Mouse (Mus musculus) embryonic fibroblast, embryonic 13.5 days (primary cell): Measurements from ENCODE around the gene Anxa1.

Experiments used
- CTCF ChIP-seq: IDR thresholded peaks from 2 replicates; pipeline ENCODE4 v1.5.1; 2011; ENCODE audit warnings: mild to moderate bottlenecking, control low read depth, low read length, moderate library complexity, borderline replicate concordance; ENCODE audit not compliant: insufficient read depth
- POLR2A ChIP-seq: IDR thresholded peaks from 2 replicates; pipeline ENCODE4 v1.6.1; 2011; ENCODE audit warnings: low read depth, mild to moderate bottlenecking, control low read depth, low read length, moderate library complexity

- TF ChIP-seq CTCF (no peak), POLR2A (no peak)
These were observed 3.0 kb upstream of the Anxa1 start for GRCm38 (mm10) chr19:20393556-20394274.
